Mouse (Mus musculus) hindlimb bud, embryonic 11.5 days (tissue): Measurements from ENCODE around the gene Gm4175.
"Not testable (repeated sequence)": the region's sequence is repeated elsewhere in the genome, so short reads cannot be mapped to it uniquely, and the experiment has no call there.

Source experiments
- DNase-seq: peaks from one replicate; pipeline ENCODE4 v3.0.0-alpha.2; 2012; ENCODE audit warnings: low read depth, low spot score; ENCODE audit errors: extremely low spot score

The Gm4175 gene

GRCm38 (mm10) chr7:21761375-21761774 is at the start of gene Gm4175:
TSS of gene Gm4175 (minus strand) at chr7:21761475.
- not testable (repeated sequence) for DNase-seq

- not testable (repeated sequence) for DNase-seq
Observed at GRCm38 (mm10) chr7:21796628-21797027, 35.4 kb upstream of the Gm4175 start, which contains the start of gene Gm4177. TSS of gene Gm4177 (minus strand) at chr7:21796728.
